Mouse (Mus musculus) adrenal gland, adult 18-20 months (tissue): ENCODE results near the gene Iqsec1. TPM values are rescaled to one million over a fixed set of nuclear protein-coding genes. Genes with fewer than 3 reads are reported as not detected.
A peak's percentile ranks its signal among the peaks of the same experiment; 100 is the strongest.
"Not testable (repeated sequence)": the region's sequence is repeated elsewhere in the genome, so short reads cannot be mapped to it uniquely, and the experiment has no call there.

Source experiments
- DNase-seq, 2 experiments: peaks; one replicate each; pipeline ENCODE4 v3.0.0; 2021 to 2022; ENCODE audit warnings: low spot score in 2 of 2
- total RNA-seq, 2 experiments: library from RNA; stranded (reverse); gene quantifications; 1 replicate in 1 of 2; 2 replicates in 1 of 2; pipeline ENCODE4 v1.2.3; 2021

The Iqsec1 gene
- total RNA-seq, 2 experiments from 2014 or later = 112 to 113 TPM

DNA sequence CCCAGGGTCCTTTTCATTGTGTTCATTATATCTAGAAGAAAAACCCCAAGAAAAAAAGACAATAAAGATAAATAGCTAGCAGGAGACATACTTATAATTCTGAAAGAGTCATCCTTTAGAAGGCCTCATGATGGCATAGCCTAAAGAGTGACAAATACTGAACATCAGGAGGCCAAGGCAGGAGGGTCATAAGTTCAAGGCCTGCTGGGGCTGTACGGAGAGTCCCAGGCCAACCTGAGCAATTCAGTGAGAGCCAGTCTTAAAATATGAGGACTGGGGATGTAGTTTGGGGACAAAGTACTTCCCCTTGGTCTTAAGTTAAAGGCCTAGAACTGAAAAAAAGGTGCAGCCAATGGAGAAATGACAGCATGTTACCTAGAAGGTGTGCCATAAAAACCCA, 301.7 kb downstream of the Iqsec1 start:
- no peak for DNase-seq

- no peak for DNase-seq
These were observed 304.5 kb downstream of the Iqsec1 start for GRCm38 (mm10) chr6:90683831-90684532.

DNA sequence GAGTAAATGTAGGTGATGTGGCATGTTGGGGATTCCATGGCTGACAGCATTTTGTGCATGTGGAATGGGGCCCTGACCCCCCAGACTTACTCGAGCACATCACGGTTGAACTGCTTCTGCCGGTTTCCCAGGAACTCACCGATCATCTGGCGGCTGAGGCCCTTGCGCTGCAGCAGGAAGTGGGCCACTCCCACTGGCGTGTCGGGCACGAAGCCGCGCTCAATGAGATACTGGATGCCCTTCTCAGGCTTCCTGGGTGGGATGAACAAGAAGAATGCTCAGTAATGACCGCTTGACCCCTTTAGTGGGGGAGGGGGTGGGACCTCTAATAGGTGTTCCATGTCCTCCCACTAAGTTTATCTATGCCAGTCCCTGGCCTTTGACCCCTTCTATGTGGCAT, 308.1 kb downstream of the Iqsec1 start:
- DNase-seq = no peak

- no peak for DNase-seq
These were observed 309.7 kb downstream of the Iqsec1 start for GRCm38 (mm10) chr6:90678759-90679158.

DNA sequence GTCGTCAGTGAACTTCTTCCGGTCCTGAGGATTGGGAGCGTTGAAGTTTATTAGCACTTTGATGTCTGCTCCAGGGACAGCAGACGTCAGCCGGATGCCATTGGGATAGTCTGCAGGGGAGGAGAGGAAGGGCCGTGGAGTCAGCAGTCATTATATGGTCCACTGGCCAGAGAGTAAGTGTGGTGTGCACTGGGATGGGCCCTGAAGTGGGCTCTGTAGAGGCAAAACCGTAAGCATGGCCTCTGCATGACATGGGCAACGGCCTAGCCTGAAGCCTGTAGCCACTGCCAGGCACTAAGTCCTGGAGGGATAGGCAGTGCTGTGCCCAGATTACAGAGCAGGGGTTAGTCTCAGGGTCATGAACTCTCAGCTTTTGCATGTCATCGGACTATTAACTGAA, 319.8 kb downstream of the Iqsec1 start:
- no peak for DNase-seq

DNA sequence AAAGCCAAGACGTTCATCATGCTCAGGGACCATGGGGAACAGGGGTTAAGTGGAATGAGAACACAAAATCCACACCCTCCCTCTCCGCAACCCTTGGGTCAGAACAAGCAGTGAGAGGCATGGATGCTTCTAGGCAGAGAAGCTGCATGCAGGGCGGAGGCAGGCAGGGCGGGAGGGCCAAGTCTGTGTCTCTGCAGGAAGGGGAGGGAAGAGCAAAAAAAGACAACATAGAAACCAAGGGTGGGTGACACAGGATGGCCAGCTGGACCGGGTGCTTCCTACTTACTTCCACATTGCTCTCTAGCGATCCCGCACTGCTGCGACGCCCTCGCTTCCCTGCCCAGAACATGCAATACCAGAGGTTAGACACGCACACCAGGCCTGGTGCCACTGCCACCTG, 324.7 kb downstream of the Iqsec1 start:
- no peak for DNase-seq

DNA sequence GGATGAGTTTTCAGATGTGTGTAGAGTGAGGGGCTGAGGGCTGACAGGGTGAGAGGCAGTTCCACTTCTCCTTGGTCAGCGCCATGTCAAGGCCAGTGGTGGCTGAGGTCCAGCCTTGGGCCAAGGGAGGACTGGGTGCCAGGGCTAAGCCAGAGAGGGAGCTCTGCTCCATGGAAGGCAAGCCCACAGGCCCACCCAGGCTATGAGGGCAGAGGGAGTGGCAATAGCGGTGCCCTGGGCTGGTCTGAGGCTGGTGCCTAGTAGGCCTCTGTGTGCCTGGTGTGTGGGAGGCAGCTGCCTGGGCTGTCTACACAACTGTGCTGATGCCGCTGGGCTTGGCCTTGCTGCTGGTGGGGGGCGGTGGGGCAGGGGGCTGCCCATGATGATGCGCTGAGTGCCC, 326.3 kb downstream of the Iqsec1 start:
- no peak for DNase-seq

DNA sequence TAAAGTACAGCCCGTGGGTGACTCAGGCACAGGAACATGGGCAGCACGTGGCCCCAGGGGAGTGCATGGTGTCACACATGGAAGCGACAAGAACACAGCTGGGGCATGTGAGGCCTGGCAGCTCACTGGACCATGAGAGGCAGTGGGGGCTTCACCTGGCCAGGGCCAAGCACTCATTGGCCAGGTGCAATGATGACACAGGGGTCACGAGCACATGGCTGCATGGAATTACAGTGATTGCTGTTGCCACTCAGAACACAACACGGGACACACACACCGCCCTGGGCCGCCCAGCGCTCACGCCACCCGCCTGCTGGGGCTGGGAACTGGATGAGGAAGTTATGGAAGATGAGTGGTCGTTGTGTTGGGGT, 327.5 kb downstream of the Iqsec1 start:
- DNase-seq = no peak

- no peak for DNase-seq
These were observed 328.0 kb downstream of the Iqsec1 start for GRCm38 (mm10) chr6:90660398-90661028.

DNA sequence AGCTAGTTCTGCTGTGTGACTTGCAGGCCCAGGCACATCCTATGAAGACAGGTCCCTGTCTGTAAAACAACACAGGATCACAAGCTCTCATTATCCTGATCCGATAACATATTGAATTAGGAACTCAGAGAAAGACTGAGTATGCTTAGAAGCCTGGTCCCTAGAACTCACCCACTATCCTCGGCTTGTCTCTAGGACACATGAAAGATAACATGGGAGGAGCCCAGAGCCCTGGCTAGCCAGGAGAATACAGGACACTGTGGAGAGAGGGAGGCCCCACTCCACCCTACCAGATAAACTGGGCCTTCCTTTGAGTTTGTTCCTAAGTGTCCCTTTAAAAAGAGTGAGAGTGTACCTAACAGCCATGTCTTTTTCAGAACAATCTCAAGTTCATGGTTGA, 328.6 kb downstream of the Iqsec1 start:
- DNase-seq = no peak

DNA sequence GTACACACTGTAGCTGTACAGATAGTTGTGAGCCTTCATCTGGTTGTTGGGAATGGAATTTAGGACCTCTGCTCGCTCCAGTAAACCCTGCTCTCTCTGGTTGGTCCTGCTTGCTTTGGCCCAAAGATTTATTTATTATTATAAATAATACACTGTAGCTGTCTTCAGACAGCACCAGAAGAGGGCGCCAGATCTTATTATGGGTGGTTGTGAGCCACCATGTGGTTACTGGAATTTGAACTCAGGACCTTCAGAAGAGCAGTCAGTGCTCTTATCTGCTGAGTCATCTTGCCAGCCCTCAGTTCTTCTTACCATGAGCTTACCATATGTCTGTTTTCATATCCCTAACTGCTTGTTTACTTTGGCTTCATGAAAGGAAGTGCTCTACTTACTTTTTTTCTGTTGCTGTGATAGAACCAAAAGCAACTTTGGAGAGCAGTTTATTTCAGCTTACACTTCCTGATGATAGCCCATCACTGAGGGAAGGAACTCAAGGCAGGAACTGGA, 332.1 kb downstream of the Iqsec1 start:
- peak in 1 of 2 experiments; percentile 42 for DNase-seq

DNA sequence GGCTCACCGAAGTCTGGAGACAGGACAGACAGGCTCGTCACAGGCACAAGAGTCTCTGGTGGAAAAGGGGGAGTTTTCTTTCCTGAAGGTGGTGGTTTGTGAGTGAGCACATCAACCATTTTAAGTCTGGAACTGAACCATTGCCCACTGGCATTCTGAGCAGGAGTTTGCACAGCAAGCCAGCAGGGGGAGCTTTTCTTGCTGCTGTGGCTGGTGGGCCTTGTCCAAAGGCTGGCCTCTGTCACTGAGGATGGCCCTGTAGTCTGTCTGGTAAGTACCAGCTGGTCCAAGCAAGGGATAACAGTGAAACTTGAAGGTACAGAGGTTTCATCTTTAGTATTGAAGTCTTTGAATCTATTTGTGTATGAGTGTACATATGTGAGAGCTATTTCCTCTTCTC, 334.7 kb downstream of the Iqsec1 start:
- peak; percentile 60 to 62 for DNase-seq

- no peak for DNase-seq
These were observed 337.9 kb downstream of the Iqsec1 start for GRCm38 (mm10) chr6:90650634-90651033.

- DNase-seq = no peak
These were observed 339.2 kb downstream of the Iqsec1 start for GRCm38 (mm10) chr6:90649279-90649678.

DNA sequence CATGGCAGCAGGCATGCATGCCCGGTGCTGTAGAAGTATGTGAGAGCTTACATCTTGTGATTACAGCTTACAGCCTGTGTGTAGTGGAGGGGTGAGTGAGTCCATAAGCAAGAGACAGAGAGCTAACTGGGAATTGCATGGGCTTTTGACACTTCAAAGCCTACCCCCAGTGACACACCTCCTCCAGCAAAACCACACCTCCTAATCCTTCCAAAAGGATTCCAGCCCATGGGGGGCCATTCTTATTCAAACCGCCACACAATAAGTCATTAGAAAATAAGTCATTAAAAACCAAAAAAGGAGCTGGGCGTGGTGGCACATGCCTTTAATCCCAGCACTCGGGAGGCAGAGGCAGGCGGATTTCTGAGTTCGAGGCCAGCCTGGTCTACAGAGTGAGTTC, 340.1 kb downstream of the Iqsec1 start:
- no peak for DNase-seq

- no peak for DNase-seq
These were observed 343.5 kb downstream of the Iqsec1 start for GRCm38 (mm10) chr6:90644965-90645364.

DNA sequence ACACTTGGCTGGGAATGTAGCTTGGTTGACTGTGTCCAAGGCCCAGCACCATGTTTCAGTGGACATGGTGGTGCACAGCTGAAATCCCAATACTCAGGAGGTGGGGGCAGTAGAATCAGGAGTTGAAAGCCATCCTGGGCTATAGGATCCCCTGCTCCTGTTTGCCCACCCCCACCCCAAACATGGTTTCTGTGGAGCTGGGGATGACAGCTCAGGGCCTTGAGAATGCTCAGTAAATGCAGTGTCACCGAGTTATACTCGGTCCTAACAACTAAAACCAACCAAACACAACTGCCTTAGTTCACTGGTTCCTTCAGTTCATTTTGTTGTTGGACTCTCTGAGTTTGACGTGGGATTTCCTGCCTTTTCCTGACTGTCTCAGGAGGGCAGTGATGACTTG, 345.4 kb downstream of the Iqsec1 start:
- DNase-seq = no peak

- no peak for DNase-seq
These were observed 352.9 kb downstream of the Iqsec1 start for GRCm38 (mm10) chr6:90635611-90636010.

DNA sequence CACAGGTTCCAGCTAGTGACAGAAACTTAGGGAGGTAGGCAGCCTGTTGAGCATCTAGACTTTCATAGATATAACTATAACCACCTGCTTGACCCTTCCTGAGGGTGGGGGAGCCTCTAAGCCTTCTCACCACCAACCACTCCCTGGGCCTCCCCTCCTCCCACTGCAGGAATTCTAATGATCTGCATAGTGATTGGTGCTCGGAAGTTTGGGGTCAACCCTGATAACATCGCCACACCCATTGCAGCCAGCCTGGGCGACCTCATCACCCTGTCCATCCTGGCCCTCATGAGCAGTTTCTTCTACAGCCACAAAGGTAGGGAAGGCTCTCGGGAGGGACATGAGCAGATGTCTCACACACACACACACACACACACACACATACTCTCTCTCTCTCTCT, 353.4 kb downstream of the Iqsec1 start:
- no peak for DNase-seq

DNA sequence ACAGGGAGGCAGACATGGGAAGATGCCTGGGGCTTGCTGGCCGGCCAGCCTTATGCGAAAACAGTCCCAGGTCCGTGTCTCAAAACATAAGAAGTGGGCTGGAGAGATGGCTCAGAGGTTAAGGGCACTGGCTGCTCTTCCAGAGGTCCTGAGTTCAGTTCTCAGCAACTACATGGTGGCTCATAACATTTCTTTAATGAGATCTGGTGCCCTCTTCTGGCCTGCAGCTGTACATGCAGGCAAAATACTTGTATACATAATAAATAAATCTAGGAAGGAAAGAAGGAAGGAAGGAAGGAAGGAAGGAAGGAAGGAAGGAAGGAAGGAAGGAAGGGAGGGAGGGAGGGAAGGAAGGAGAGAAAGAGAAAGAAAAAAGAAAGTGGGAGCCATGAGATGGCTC, 356.0 kb downstream of the Iqsec1 start:
- DNase-seq = not testable (repeated sequence)

GRCm38 (mm10) chr6:90630427-90630826, 358.1 kb downstream of the Iqsec1 start:
- no peak for DNase-seq

GRCm38 (mm10) chr6:90629506-90629905, 359.0 kb downstream of the Iqsec1 start:
- DNase-seq = no peak

DNA sequence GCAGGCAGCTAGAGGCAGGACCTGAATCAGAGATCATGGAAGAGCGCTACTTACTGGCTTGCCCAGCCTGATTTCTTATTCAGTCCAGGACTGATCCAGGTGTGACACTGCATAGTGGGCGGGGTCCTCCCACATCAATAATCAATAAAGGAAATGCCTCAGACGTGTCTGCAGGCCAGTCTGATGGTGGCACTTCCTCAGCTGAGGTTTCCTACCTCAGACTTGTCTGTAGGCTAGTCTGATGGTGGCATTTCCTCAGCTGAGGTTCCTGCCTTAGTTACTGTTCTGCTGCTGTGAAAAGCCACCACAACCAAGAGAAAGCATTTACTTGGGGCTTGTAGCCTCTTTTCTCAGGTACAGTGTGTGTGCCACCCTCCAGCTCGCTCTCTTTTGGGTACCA, 360.9 kb downstream of the Iqsec1 start:
- no peak for DNase-seq
